Mouse (Mus musculus) forebrain, embryonic 15.5 days (tissue): ENCODE measurements at regions not wholly inside any gene's neighbourhood (a gene's known extent, or its start where the extent isn't known, plus 50 kb on each side); places are given as distances from the start of the nearest gene placed in this dataset.

Experiments used
- ATAC-seq: fragments of 200-750 bp; cut with Nextera tagmentation; replicated peaks from 2 replicates; pipeline ENCODE4 v1.8.0; 2017; ENCODE audit warnings: mild to moderate bottlenecking, moderate TSS enrichment, moderate library complexity
- H3K27ac ChIP-seq: fragments of 300-500 bp; sonication (generic); replicated peaks from 2 replicates; pipeline ENCODE4 v1.5.1; 2015; ENCODE audit warnings: mild to moderate bottlenecking, inconsistent platforms
- H3K27me3 ChIP-seq: fragments of 300-500 bp; sonication (generic); 2 replicates; pipeline ENCODE4 v1.6.1; 2015; ENCODE audit warnings: inconsistent platforms
- H3K36me3 ChIP-seq: fragments of 300-500 bp; sonication (generic); 2 replicates; pipeline ENCODE4 v1.6.1; 2015; ENCODE audit warnings: mild to moderate bottlenecking, inconsistent platforms
- H3K4me1 ChIP-seq: fragments of 300-500 bp; sonication (generic); 2 replicates; pipeline ENCODE4 v1.6.1; 2015; ENCODE audit warnings: inconsistent platforms
- H3K4me2 ChIP-seq: fragments of 300-500 bp; sonication (generic); replicated peaks from 2 replicates; pipeline ENCODE4 v1.6.1; 2015; ENCODE audit warnings: mild to moderate bottlenecking, inconsistent platforms
- H3K4me3 ChIP-seq: fragments of 300-500 bp; sonication (generic); 2 replicates; pipeline ENCODE4 v1.5.1; 2015; ENCODE audit warnings: mild to moderate bottlenecking, inconsistent platforms
- H3K9ac ChIP-seq: fragments of 300-500 bp; sonication (generic); replicated peaks from 2 replicates; pipeline ENCODE4 v1.6.1; 2015; ENCODE audit warnings: mild to moderate bottlenecking, inconsistent platforms
- H3K9me3 ChIP-seq: fragments of 300-500 bp; sonication (generic); 2 replicates; pipeline ENCODE4 v1.6.1; 2016; ENCODE audit warnings: inconsistent platforms
- WGBS: fragments of 180-500 bp; shearing (Covaris S2); methylation state at CpG from one replicate; pipeline ENCODE4 v1.1.7; 2015; ENCODE audit warnings: mixed read lengths; 5-methylcytosine and 5-hydroxymethylcytosine counted together

DNA sequence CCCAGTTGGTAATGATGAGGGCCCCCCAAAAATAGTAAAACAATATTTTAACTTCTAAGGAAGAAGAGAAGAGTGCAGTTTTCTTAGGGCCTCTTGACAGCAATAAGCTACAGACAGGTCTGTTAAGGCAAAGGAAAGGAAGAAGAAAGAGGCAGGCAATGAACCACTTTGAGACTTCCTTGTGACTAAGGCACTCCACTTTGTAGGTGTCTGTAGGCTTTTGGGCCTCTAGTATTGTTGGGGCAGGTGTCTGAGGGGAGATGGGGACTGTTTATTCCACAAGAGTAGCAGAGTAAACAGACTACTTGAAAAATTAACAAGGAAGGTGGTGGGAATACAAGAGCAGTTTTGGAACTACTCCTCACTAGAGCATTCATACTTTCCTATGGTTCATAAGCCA, 287.9 kb downstream of the Ets1 start:
- Histone ChIP-seq H3K36me3 (no peaks in the 10 kb centered on the region), H3K27me3 (no peaks in the 10 kb centered on the region), H3K9me3 (no peaks in the 10 kb centered on the region), H3K9ac (no peak overlapping the region), H3K4me2 (no peak overlapping the region), H3K4me3 (no peak overlapping the region), H3K27ac (no peak overlapping the region), H3K4me1 (no peaks in the 10 kb centered on the region)
- no peak for ATAC-seq

DNA sequence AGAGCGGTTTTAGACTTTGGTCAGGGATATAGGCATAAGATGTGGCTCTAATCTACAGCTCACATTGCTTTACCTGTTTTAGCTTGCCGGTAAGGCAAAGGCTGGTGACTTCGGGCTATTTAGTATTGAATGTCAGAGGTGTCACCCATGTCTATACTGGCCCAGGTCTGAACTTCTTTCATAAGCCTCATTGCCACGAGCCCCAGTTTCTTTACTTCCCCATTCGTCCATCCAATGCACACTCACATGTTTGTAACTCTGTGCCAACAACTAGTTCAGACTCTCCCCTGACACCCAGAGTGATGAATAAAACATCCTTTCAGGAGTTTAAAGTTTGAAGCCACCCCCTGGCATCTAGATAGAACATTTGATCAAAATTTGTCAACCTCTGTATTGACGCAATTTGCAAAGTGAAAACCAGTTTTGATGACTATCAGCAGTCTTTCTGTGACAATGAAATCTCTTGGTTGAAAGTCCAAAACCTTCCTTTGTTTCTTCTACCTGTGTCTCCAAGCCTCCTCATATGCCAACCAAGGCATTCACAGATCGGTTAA, 288.4 kb downstream of the Ets1 start:
- no peaks in the 10 kb centered on the region for H3K36me3 ChIP-seq
- H3K9me3 ChIP-seq, result no peaks in the 10 kb centered on the region
- no peak overlapping the region for H3K9ac ChIP-seq
- no peaks in the 10 kb centered on the region for H3K27me3 ChIP-seq
- ATAC-seq, result no peak
- H3K27ac ChIP-seq, result no peak overlapping the region
- H3K4me3 ChIP-seq, result no peak overlapping the region
- no peaks in the 10 kb centered on the region for H3K4me1 ChIP-seq
- H3K4me2 ChIP-seq, result no peak overlapping the region
- WGBS, result 91% methylated on average over 7 of the region's 7 CpGs

DNA sequence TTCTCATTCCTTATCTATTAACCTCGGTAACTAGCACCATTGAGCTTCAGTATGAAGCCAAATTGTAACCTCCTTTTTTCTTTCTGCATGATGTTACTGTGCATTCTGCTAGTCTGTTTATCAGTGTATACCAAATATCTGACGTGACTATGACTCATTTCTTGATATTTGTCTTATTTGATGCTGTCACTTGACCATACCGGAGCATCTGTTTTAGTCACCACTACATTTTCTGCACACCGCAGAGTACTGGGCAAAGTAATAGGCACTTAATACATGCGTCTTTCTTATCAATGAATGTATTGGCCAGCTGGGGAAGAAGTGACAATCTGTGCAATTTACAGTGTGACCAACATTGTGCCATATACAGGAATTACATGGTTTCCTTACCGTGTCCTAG, 289.0 kb downstream of the Ets1 start:
- ATAC-seq, result no peak
- Histone ChIP-seq H3K4me1 (no peaks in the 10 kb centered on the region), H3K27ac (no peak overlapping the region), H3K9ac (no peak overlapping the region), H3K4me2 (no peak overlapping the region), H3K9me3 (no peaks in the 10 kb centered on the region), H3K36me3 (no peaks in the 10 kb centered on the region), H3K27me3 (no peaks in the 10 kb centered on the region), H3K4me3 (no peak overlapping the region)
- WGBS, result 89% methylated on average over 6 of the region's 6 CpGs

- no peaks in the 10 kb centered on the region for H3K4me1 ChIP-seq
- H3K27me3 ChIP-seq, result no peaks in the 10 kb centered on the region
- no peak overlapping the region for H3K4me3 ChIP-seq
- H3K9ac ChIP-seq, result no peak overlapping the region
- no peak overlapping the region for H3K4me2 ChIP-seq
- 82% methylated on average over 12 of the region's 12 CpGs for WGBS
- H3K9me3 ChIP-seq, result no peaks in the 10 kb centered on the region
- H3K27ac ChIP-seq, result no peak overlapping the region
- no peaks in the 10 kb centered on the region for H3K36me3 ChIP-seq
- ATAC-seq, result no peak
Measured at GRCm38 (mm10) chr9:32925720-32926595, 289.9 kb downstream of the Ets1 start.

GRCm38 (mm10) chr9:32927656-32928055, 291.6 kb downstream of the Ets1 start:
- Histone ChIP-seq H3K36me3 (no peaks in the 10 kb centered on the region), H3K27ac (no peak overlapping the region), H3K9ac (no peak overlapping the region), H3K4me1 (no peaks in the 10 kb centered on the region), H3K4me3 (no peak overlapping the region), H3K27me3 (no peaks in the 10 kb centered on the region), H3K9me3 (no peaks in the 10 kb centered on the region), H3K4me2 (no peak overlapping the region)
- WGBS, result 100% methylated on average over 1 of the region's 1 CpGs
- ATAC-seq, result no peak

- Histone ChIP-seq H3K9me3 (no peaks in the 10 kb centered on the region), H3K4me2 (no peak overlapping the region), H3K4me3 (no peak overlapping the region), H3K4me1 (no peaks in the 10 kb centered on the region), H3K27me3 (no peaks in the 10 kb centered on the region), H3K27ac (no peak overlapping the region), H3K9ac (no peak overlapping the region), H3K36me3 (no peaks in the 10 kb centered on the region)
- WGBS, result 92% methylated on average over 8 of the region's 8 CpGs
- ATAC-seq, result no peak
Measured at GRCm38 (mm10) chr9:32928289-32929000, 292.4 kb downstream of the Ets1 start.

GRCm38 (mm10) chr9:32929331-32929730, 293.3 kb downstream of the Ets1 start:
- H3K36me3 ChIP-seq, result no peaks in the 10 kb centered on the region

DNA sequence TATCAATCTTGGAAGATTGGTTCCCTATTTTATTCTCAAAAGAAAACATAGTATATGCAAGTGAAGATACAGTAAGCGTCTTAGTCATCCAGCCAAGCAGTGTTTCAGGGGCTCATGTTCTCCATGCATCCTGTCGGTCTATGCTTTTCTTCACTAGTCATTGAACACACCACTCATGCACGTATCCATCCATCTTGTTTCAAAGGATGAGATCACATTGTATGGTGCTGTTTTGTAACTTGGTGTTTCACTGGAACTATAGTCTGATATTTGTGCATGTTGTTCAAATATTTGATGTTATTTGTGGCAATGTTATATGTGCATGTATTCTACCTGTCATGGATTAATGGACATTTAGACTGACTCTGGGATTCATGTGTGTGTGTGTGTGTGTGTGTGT, 293.8 kb downstream of the Ets1 start:
- Histone ChIP-seq H3K36me3 (no peaks in the 10 kb centered on the region), H3K9me3 (no peaks in the 10 kb centered on the region), H3K27me3 (no peaks in the 10 kb centered on the region), H3K4me3 (no peak overlapping the region), H3K27ac (no peak overlapping the region), H3K9ac (no peak overlapping the region), H3K4me2 (no peak overlapping the region), H3K4me1 (no peaks in the 10 kb centered on the region)
- ATAC-seq, result no peak
- WGBS, result 91% methylated on average over 3 of the region's 3 CpGs

More at GRCm38 (mm10) chr9:32929331-32929730, 293.3 kb downstream of the Ets1 start:
- H3K27me3 ChIP-seq, result no peaks in the 10 kb centered on the region
- no peak overlapping the region for H3K27ac ChIP-seq
- H3K4me3 ChIP-seq, result no peak overlapping the region
- no peak overlapping the region for H3K9ac ChIP-seq
- H3K9me3 ChIP-seq, result no peaks in the 10 kb centered on the region
- H3K4me2 ChIP-seq, result no peak overlapping the region
- WGBS, result 87% methylated on average over 1 of the region's 1 CpGs
- H3K4me1 ChIP-seq, result no peaks in the 10 kb centered on the region
- no peak for ATAC-seq

DNA sequence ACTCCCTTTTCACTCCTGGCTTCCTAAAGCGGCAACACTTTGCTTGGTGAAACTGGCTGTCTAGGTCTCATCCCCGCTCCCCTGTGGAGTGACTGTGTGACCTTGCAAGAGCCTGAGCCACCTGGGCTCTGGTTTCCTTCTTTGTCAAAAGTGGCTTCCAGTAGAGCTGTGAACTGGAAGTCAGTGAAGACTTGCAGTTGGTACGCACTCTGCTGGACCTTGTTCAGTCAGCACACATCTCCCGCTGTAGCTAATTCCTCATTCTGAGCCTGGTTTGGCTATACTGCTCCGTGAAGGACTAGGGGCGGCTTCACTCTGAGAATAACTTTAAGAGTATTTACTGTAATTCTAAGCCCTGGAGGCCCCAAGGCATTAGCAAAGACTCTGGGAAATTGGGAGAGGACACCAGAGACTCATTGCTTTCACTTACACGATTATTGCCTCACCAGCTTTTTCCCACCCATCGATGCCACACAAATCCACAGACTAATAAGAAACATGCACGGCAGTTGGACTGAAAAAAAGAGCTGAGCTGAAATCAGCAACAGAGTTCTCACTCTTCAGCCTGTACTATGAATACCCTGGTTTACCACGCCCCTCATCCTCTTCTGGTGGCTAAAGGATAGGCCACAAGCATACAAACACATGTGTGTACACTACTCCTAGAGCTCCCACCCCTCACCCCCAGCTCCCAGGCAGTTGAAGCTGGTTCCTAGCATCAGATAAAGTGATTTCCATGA, 295.4 kb downstream of the Ets1 start:
- no peak overlapping the region for H3K27ac ChIP-seq
- H3K4me3 ChIP-seq, result no peak overlapping the region
- no peak overlapping the region for H3K4me2 ChIP-seq
- 86% methylated on average over 10 of the region's 10 CpGs for WGBS
- H3K36me3 ChIP-seq, result no peaks in the 10 kb centered on the region
- no peaks in the 10 kb centered on the region for H3K4me1 ChIP-seq
- H3K9me3 ChIP-seq, result no peaks in the 10 kb centered on the region
- ATAC-seq, result no peak
- H3K27me3 ChIP-seq, result no peaks in the 10 kb centered on the region
- no peak overlapping the region for H3K9ac ChIP-seq

DNA sequence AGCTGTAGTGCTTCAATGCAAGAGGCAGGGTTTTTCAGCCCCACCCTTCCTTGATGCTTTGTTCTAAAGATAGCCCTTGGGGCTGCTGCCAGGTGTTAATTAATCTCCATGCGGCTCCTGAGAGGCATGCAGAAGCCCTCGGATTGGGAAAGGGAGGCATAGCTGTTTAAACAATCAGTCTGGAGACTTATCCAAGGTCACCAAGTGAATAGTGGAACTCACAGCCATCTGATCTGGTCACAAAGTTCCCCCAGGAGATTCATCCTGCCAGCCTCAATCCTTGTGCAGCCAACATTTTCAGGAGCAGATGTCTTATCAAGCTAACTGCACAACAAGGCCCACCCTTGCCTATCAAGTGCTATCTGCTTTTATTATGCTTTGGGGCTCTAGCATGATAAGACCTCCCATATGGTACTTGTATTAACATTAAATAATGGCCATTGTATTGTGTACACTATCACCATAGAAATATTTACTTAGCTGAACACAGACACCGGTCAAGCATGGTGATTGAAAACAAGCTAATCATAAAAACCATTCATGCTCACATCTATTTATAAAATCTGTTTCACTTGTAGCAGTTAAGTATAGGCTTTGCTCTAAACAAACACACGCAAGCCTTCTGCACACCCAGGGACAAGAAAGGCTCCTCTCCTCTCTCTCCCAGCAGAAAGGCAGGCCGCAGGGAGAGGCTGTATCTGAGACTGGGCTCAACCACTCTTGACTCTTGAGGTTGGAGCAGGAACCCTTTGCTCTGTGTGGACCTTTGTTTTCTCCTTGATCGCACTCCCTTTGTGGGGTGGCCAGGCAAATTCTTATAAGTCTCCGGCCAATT, 297.4 kb downstream of the Ets1 start:
- no peak overlapping the region for H3K4me3 ChIP-seq
- WGBS, result 60% methylated on average over 7 of the region's 7 CpGs
- H3K27ac ChIP-seq, result no peak overlapping the region
- no peaks in the 10 kb centered on the region for H3K27me3 ChIP-seq
- no peak for ATAC-seq
- no peak overlapping the region for H3K4me2 ChIP-seq
- no peaks in the 10 kb centered on the region for H3K36me3 ChIP-seq
- H3K4me1 ChIP-seq, result no peaks in the 10 kb centered on the region
- H3K9me3 ChIP-seq, result no peaks in the 10 kb centered on the region
- H3K9ac ChIP-seq, result no peak overlapping the region

- ATAC-seq, result no peak
- WGBS, result 88% methylated on average over 1 of the region's 1 CpGs
Measured at GRCm38 (mm10) chr9:32934436-32934835, 298.4 kb downstream of the Ets1 start.

More at GRCm38 (mm10) chr9:32934436-32934835, 298.4 kb downstream of the Ets1 start:
- Histone ChIP-seq H3K36me3 (no peaks in the 10 kb centered on the region), H3K27ac (no peak overlapping the region), H3K4me1 (no peaks in the 10 kb centered on the region), H3K27me3 (0 out of 2 replicates have a peak, but pooled peaks cover 2% of the 10 kb centered on the region), H3K9me3 (no peaks in the 10 kb centered on the region), H3K4me2 (no peak overlapping the region), H3K9ac (no peak overlapping the region), H3K4me3 (no peak overlapping the region)
